Mouse (Mus musculus) heart, adult 2 months (tissue): ENCODE measurements at regions not wholly inside any gene's neighbourhood (a gene's known extent, or its start where the extent isn't known, plus 50 kb on each side); places are given as distances from the start of the nearest gene placed in this dataset.

Source experiments
- DNase-seq, 2 experiments: peaks; one replicate each; pipeline ENCODE4 v3.0.0; 2021
- H3K27ac ChIP-seq: fragments of 200-600 bp; 2 replicates; pipeline ENCODE4 v1.8.1; 2022
- H3K27me3 ChIP-seq: fragments of 200-500 bp; 2 replicates; pipeline ENCODE4 v1.6.1; 2012; ENCODE audit warnings: mild to moderate bottlenecking, low read length, inconsistent platforms, mixed read lengths; ENCODE audit not compliant: control insufficient read depth, insufficient read depth
- H3K36me3 ChIP-seq: fragments of 200-500 bp; 2 replicates; pipeline ENCODE4 v1.6.1; 2012; ENCODE audit warnings: low read length, inconsistent platforms; ENCODE audit not compliant: control insufficient read depth, insufficient read depth
- H3K4me1 ChIP-seq: fragments of 200-500 bp; 2 replicates; pipeline ENCODE4 v1.6.1; 2011; ENCODE audit warnings: low read length; ENCODE audit not compliant: control insufficient read depth, insufficient read depth
- H3K4me3 ChIP-seq: fragments of 200-600 bp; 2 replicates; pipeline ENCODE4 v1.8.1; 2022
- H3K79me2 ChIP-seq: fragments of 200-500 bp; replicated peaks from 2 replicates; pipeline ENCODE4 v1.6.1; 2012; ENCODE audit warnings: mild to moderate bottlenecking, inconsistent platforms, low read length, moderate library complexity, mixed read lengths; ENCODE audit not compliant: control insufficient read depth, insufficient read depth
- H3K9ac ChIP-seq: fragments of 200-500 bp; 2 replicates; pipeline ENCODE4 v1.6.1; 2012; ENCODE audit warnings: low read depth, mild to moderate bottlenecking, control low read depth, inconsistent platforms, low read length, mixed read lengths
- CTCF ChIP-seq: fragments of 200-600 bp; IDR thresholded peaks from 2 replicates; pipeline ENCODE4 v1.8.1; 2022; ENCODE audit warnings: antibody characterized with exemption, mild to moderate bottlenecking, moderate library complexity
- EP300 ChIP-seq: fragments of 200-500 bp; IDR thresholded peaks from 2 replicates; pipeline ENCODE4 v1.6.1; 2011; ENCODE audit warnings: low read depth, low read length, control low read depth; ENCODE audit not compliant: insufficient read depth
- POLR2A ChIP-seq: fragments of 200-500 bp; IDR thresholded peaks from 2 replicates; pipeline ENCODE4 v1.6.1; 2011; ENCODE audit warnings: mild to moderate bottlenecking, low read depth, low read length, control low read depth; ENCODE audit not compliant: insufficient read depth
- whole genome bisulfite sequencing: fragments of 180-500 bp; shearing (Covaris S2); methylation state at CpG from one replicate; pipeline ENCODE4 v1.1.7; 2018; 5-methylcytosine and 5-hydroxymethylcytosine counted together
- intact Hi-C: fragments of 180-260 bp; cut with DNase I; formaldehyde crosslinking; loops from one replicate; pipeline ENCODE4 v1.15.1; 2025

DNA sequence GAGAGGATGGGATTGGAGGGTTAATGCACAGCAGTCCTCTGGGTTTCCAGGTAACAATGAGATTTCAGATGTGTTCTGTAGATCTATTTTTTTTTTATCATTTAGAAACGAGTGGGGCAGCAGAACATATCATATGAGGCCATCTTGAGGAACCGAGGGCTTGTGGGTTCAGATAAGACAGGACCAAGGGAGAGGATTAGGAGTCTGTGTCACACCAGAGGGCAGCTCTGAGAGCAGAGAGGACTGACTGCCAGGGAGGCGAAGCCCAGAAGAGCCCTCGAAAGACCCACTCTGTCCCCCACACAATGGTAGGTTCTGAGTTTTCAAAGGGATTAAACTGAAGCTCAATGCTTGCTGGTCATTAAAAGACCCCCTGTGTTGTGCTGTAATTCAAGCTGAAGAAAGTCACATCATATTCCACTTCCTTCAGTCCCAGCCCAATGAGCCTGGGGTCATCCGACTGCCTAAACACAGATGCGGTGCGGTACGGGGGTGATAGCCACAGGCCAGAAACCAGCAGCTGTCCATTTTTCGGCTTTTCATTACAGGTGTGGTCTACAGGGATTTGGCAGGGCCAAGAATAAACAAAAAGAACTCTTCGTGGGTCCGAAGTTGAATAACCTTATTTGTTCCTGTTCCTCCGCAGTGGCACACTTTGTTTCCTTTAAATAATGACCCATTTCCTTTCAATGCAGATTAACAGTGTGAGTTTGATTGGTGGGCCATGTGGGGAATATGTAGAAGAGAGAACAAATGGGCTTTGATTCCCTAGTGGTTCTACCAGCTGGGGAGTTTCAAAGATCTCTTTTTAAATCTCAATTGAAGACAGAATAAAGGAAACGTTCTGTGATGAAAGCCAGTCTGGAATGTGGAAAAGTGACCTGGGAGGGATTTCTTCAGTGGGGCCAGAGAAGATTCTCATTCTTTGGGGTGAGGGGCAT is 234.5 kb downstream of the Sec16b start:
- intact Hi-C loops = loop anchor here (10.0 kb wide), 1 partner anchor 914 kb away; no protein-coding TSS in a partner anchor
- Histone ChIP-seq H3K9ac (no peak overlapping the region), H3K4me3 (no peak overlapping the region), H3K27me3 (no peaks in the 10 kb centered on the region), H3K27ac (no peak overlapping the region), H3K36me3 (no peaks in the 10 kb centered on the region), H3K4me1 (no peaks in the 10 kb centered on the region), H3K79me2 (no peaks in the 10 kb centered on the region)
- TF ChIP-seq EP300 (no peak), POLR2A (no peak), CTCF (no peak)
- 62% methylated on average over 13 of the region's 13 CpGs for WGBS
- DNase-seq = no peak

DNA sequence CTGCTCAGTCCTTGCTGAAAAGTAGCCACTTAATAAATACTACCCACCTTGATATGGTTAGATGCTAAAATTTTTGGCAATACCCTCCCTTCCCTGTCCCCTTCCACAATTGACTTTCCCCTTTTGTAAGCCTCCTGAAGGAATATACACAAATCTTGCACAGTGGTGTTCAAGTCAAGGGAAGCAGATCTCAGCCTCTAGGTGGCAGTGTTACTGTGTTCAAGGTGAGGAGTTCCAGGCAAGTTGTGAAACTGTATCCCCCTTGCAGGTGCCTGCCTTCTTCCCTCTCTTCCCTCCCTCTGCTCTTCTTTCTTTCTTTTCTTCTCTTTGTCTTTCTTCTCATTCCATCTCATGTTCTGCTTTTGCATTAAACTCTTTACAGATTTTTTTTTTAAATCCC is 239.1 kb downstream of the Sec16b start:
- DNase-seq = no peak
- Histone ChIP-seq H3K79me2 (no peaks in the 10 kb centered on the region), H3K9ac (no peak overlapping the region), H3K27ac (no peak overlapping the region), H3K4me1 (no peaks in the 10 kb centered on the region), H3K4me3 (no peak overlapping the region), H3K27me3 (no peaks in the 10 kb centered on the region), H3K36me3 (no peaks in the 10 kb centered on the region)
- intact Hi-C loops = loop anchor here (10.0 kb wide), 1 partner anchor 909 kb away; no protein-coding TSS in a partner anchor
- no peak for TF ChIP-seq EP300
- TF ChIP-seq CTCF = peak; percentile 67
- TF ChIP-seq POLR2A = no peak

- intact Hi-C loops = no loop called here
- no peaks in the 10 kb centered on the region for H3K36me3 ChIP-seq
- 39% methylated on average over 10 of the region's 10 CpGs for WGBS
- H3K27me3 ChIP-seq = no peaks in the 10 kb centered on the region
- H3K27ac ChIP-seq = no peak overlapping the region
- no peaks in the 10 kb centered on the region for H3K4me1 ChIP-seq
- DNase-seq = no peak
- H3K9ac ChIP-seq = no peak overlapping the region
- H3K79me2 ChIP-seq = no peaks in the 10 kb centered on the region
- no peak overlapping the region for H3K4me3 ChIP-seq
- TF ChIP-seq CTCF (no peak), POLR2A (no peak), EP300 (no peak)
Measured at GRCm38 (mm10) chr1:157755015-157755649, 248.6 kb downstream of the Sec16b start.

DNA sequence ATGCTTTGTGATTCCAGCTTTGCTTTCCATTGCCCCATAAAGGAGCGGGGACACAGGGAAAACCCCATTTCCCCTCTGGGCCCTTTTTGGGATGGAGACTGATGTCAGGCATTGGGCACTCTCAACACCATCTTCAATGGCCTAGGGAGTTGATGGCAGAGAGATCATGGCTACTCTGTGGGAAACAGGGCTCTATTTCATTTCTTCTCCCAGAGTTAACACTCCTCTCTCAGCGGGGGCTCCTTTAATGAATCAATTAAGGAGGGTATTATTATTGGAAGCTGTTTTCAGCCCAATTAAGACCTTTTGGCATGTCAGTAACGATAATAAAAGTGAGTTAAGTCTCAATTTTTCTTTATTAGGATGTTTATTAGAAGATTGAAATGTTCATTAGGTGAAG is 250.4 kb downstream of the Sec16b start:
- intact Hi-C loops = no loop called here
- Histone ChIP-seq H3K27me3 (no peaks in the 10 kb centered on the region), H3K4me1 (no peaks in the 10 kb centered on the region), H3K27ac (no peak overlapping the region), H3K4me3 (no peak overlapping the region), H3K36me3 (no peaks in the 10 kb centered on the region), H3K79me2 (no peaks in the 10 kb centered on the region), H3K9ac (no peak overlapping the region)
- no peak for TF ChIP-seq POLR2A
- 74% methylated on average over 3 of the region's 3 CpGs for WGBS
- DNase-seq = no peak

- H3K27me3 ChIP-seq = no peaks in the 10 kb centered on the region
- H3K27ac ChIP-seq = no peak overlapping the region
- no peak for DNase-seq
- TF ChIP-seq EP300 (no peak), CTCF (0 out of 2 replicates have a peak, but pooled peaks have one; percentile 29), POLR2A (no peak)
- 100% methylated on average over 1 of the region's 1 CpGs for WGBS
- H3K9ac ChIP-seq = no peak overlapping the region
- no peaks in the 10 kb centered on the region for H3K4me1 ChIP-seq
- no peaks in the 10 kb centered on the region for H3K79me2 ChIP-seq
- H3K36me3 ChIP-seq = no peaks in the 10 kb centered on the region
- no peak overlapping the region for H3K4me3 ChIP-seq
- intact Hi-C loops = no loop called here
Measured at GRCm38 (mm10) chr1:157758337-157758736, 251.8 kb downstream of the Sec16b start.

GRCm38 (mm10) chr1:157768201-157768600 is 261.7 kb downstream of the Sec16b start:
- Histone ChIP-seq H3K36me3 (no peaks in the 10 kb centered on the region), H3K9ac (no peak overlapping the region), H3K27me3 (no peaks in the 10 kb centered on the region), H3K27ac (no peak overlapping the region), H3K79me2 (no peaks in the 10 kb centered on the region), H3K4me3 (no peak overlapping the region), H3K4me1 (no peaks in the 10 kb centered on the region)
- intact Hi-C loops = no loop called here
- WGBS = 39% methylated on average over 6 of the region's 6 CpGs
- TF ChIP-seq POLR2A = no peak
- TF ChIP-seq CTCF = no peak
- TF ChIP-seq EP300 = no peak
- DNase-seq = no peak
